Mouse (Mus musculus): ENCODE data around the gene Ngfr.

GRCm38 (mm10) chr11:95621541-95622130 is 34.1 kb upstream of the Ngfr start:
- no peak for TF ChIP-seq TCF12 (IDR thresholded peaks at IDR 0.05; ENCODE audit: insufficient read depth, poor library complexity, severe bottlenecking)
- TF ChIP-seq POLR2A (IDR thresholded peaks at IDR 0.05; ENCODE audit: insufficient read length, low read depth), result no peak
- no peak for TF ChIP-seq REST (IDR thresholded peaks at IDR 0.05; ENCODE audit: insufficient read depth, insufficient read length)
